Mouse (Mus musculus): ENCODE data around the gene Agbl4. TPM values are rescaled to one million over a fixed set of nuclear protein-coding genes. Genes with fewer than 3 reads are reported as not detected.

The Agbl4 gene
- polyA plus RNA-seq, 1 experiment from 2014 or later: 0.74 TPM

GRCm38 (mm10) chr4:111687613-111688012 lies 1290.2 kb downstream of the Agbl4 start:
- H3K27ac ChIP-seq: no peak overlapping the region
- WGBS: 10% methylated on average over 6 of the region's 6 CpGs
- H3K4me3 ChIP-seq: peak overlapping the region; percentile 20
- H3K9ac ChIP-seq: no peak overlapping the region
- H3K4me2 ChIP-seq: peak overlapping the region; percentile 50
- no peaks in the 10 kb centered on the region for H3K27me3 ChIP-seq
- no peaks in the 10 kb centered on the region for H3K36me3 ChIP-seq
- ATAC-seq (ENCODE audit: insufficient number of reproducible peaks, insufficient read depth, low FRiP score, low TSS enrichment, low read depth): no peak
- peaks cover 26% of the 10 kb centered on the region for H3K4me1 ChIP-seq
- no peaks in the 10 kb centered on the region for H3K9me3 ChIP-seq

GRCm38 (mm10) chr4:111691057-111691543 lies 1293.6 kb downstream of the Agbl4 start:
- WGBS: 32% methylated on average over 5 of the region's 5 CpGs
- ATAC-seq (ENCODE audit: insufficient number of reproducible peaks, insufficient read depth, low FRiP score, low TSS enrichment, low read depth): peak; percentile 90
- Histone ChIP-seq H3K4me1 (peaks cover 26% of the 10 kb centered on the region), H3K9me3 (no peaks in the 10 kb centered on the region), H3K27me3 (no peaks in the 10 kb centered on the region), H3K4me2 (no peak overlapping the region), H3K36me3 (no peaks in the 10 kb centered on the region), H3K4me3 (no peak overlapping the region), H3K9ac (no peak overlapping the region), H3K27ac (peak overlapping the region; percentile 79)

GRCm38 (mm10) chr4:111701381-111701780 lies 1303.9 kb downstream of the Agbl4 start:
- ATAC-seq (ENCODE audit: insufficient number of reproducible peaks, insufficient read depth, low FRiP score, low TSS enrichment, low read depth): no peak
- Histone ChIP-seq H3K9ac (no peak overlapping the region), H3K27me3 (no peaks in the 10 kb centered on the region), H3K4me1 (no peaks in the 10 kb centered on the region), H3K36me3 (no peaks in the 10 kb centered on the region), H3K4me3 (no peak overlapping the region), H3K9me3 (no peaks in the 10 kb centered on the region), H3K4me2 (no peak overlapping the region), H3K27ac (no peak overlapping the region)
- 76% methylated on average over 1 of the region's 1 CpGs for WGBS

GRCm38 (mm10) chr4:111704126-111704525 lies 1306.7 kb downstream of the Agbl4 start:
- no peaks in the 10 kb centered on the region for H3K36me3 ChIP-seq
- no peak overlapping the region for H3K4me2 ChIP-seq
- WGBS: 89% methylated on average over 2 of the region's 2 CpGs
- H3K4me3 ChIP-seq: no peak overlapping the region
- no peak overlapping the region for H3K27ac ChIP-seq
- no peaks in the 10 kb centered on the region for H3K4me1 ChIP-seq
- H3K9me3 ChIP-seq: no peaks in the 10 kb centered on the region
- H3K9ac ChIP-seq: no peak overlapping the region
- no peaks in the 10 kb centered on the region for H3K27me3 ChIP-seq
- no peak for ATAC-seq (ENCODE audit: insufficient number of reproducible peaks, insufficient read depth, low FRiP score, low TSS enrichment, low read depth)

GRCm38 (mm10) chr4:111704975-111705374 lies 1307.5 kb downstream of the Agbl4 start:
- WGBS: 47% methylated on average over 3 of the region's 3 CpGs
- no peak overlapping the region for H3K9ac ChIP-seq
- no peak overlapping the region for H3K4me3 ChIP-seq
- H3K4me1 ChIP-seq: no peaks in the 10 kb centered on the region
- H3K36me3 ChIP-seq: no peaks in the 10 kb centered on the region
- H3K4me2 ChIP-seq: no peak overlapping the region
- H3K27me3 ChIP-seq: no peaks in the 10 kb centered on the region
- no peak overlapping the region for H3K27ac ChIP-seq
- ATAC-seq (ENCODE audit: insufficient number of reproducible peaks, insufficient read depth, low FRiP score, low TSS enrichment, low read depth): no peak
- H3K9me3 ChIP-seq: no peaks in the 10 kb centered on the region

Other genes starting within 250 kb of the Agbl4 start
- 11.3 and 21.1 TPM in 2 replicates for gene Elavl4, start 45.8 kb upstream of the Agbl4 start, polyA plus RNA-seq (2015; fragmentation: Nextera tagmentation; extraction: Ambion mirVana)